Mouse (Mus musculus) olfactory bulb, adult 2 months (tissue): Measurements from ENCODE around the gene Nckap1.

Experiments
- CTCF ChIP-seq: fragments of 200-500 bp; IDR thresholded peaks from 2 replicates; pipeline ENCODE4 v1.5.1; 2012; ENCODE audit warnings: low read depth, mild to moderate bottlenecking, low read length, moderate library complexity; ENCODE audit not compliant: insufficient read depth
- POLR2A ChIP-seq: fragments of 200-500 bp; IDR thresholded peaks from 2 replicates; pipeline ENCODE4 v1.6.1; 2012; ENCODE audit warnings: mild to moderate bottlenecking, low read depth, low read length, moderate library complexity; ENCODE audit not compliant: insufficient read depth

DNA sequence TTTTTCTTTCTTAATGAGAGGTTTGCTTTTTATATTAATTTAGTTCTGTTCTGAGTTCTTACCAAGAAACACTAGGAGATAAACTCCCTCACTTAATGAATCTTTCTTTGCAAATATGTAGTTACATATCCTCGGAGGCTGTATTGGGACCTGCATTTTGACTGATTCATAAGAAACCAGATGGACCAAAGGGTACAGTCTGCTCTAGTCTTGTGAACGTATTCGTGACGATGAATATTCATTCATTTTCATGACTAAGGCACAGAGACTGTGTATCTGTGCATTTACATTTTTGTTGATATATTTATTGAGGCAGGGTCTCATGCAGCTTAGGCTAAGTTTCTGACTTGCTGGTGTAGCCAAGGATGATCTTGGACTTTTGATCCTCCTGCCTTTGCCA, 43.3 kb upstream of the Nckap1 start:
- no peak for TF ChIP-seq CTCF
- no peak for TF ChIP-seq POLR2A
